Mouse (Mus musculus) spleen, adult 2 months (tissue): ENCODE measurements around the gene Fbrs. TPM values are rescaled to one million over a fixed set of nuclear protein-coding genes. Genes with fewer than 3 reads are reported as not detected.
"Not testable (repeated sequence)": the region's sequence is repeated elsewhere in the genome, so short reads cannot be mapped to it uniquely, and the experiment has no call there.

ENCODE experiments used
- DNase-seq, 2 experiments: peaks; one replicate each; pipeline versions ENCODE4 v3.0.0 to v3.0.0-alpha.2; 2012 to 2021; ENCODE audit warnings: low spot score in 2 of 2, low read depth in 1 of 2
- H3K27ac ChIP-seq: fragments of 200-500 bp; 2 replicates; pipeline ENCODE4 v1.5.1; 2012; ENCODE audit warnings: low read length, inconsistent platforms; ENCODE audit not compliant: insufficient read depth
- H3K27me3 ChIP-seq: fragments of 200-500 bp; 2 replicates; pipeline ENCODE4 v1.6.1; 2012; ENCODE audit warnings: mild to moderate bottlenecking, moderate library complexity, low read length, inconsistent platforms; ENCODE audit not compliant: control insufficient read depth, insufficient read depth
- H3K36me3 ChIP-seq: fragments of 200-500 bp; 2 replicates; pipeline ENCODE4 v1.6.1; 2012; ENCODE audit warnings: mild to moderate bottlenecking, low read length, inconsistent platforms; ENCODE audit not compliant: control insufficient read depth, insufficient read depth
- H3K4me1 ChIP-seq: fragments of 200-500 bp; 2 replicates; pipeline ENCODE4 v1.6.1; 2011; ENCODE audit warnings: inconsistent platforms; ENCODE audit not compliant: control insufficient read depth, insufficient read depth, insufficient read length
- H3K4me3 ChIP-seq: fragments of 200-500 bp; 2 replicates; pipeline ENCODE4 v1.5.1; 2011; ENCODE audit warnings: mild to moderate bottlenecking, inconsistent platforms; ENCODE audit not compliant: insufficient read depth, insufficient read length; ENCODE audit errors: extremely low read depth
- CTCF ChIP-seq: fragments of 200-500 bp; IDR thresholded peaks from 2 replicates; pipeline ENCODE4 v1.5.1; 2011; ENCODE audit warnings: mild to moderate bottlenecking, inconsistent platforms; ENCODE audit not compliant: insufficient read depth, insufficient read length, insufficient replicate concordance; ENCODE audit errors: extremely low read depth
- POLR2A ChIP-seq: fragments of 200-500 bp; IDR thresholded peaks from 2 replicates; pipeline ENCODE4 v1.6.1; 2011; ENCODE audit warnings: low read depth, low read length, inconsistent platforms
- WGBS: fragments of 180-500 bp; shearing (Covaris S2); methylation state at CpG from one replicate; pipeline ENCODE4 v1.1.7; 2018; 5-methylcytosine and 5-hydroxymethylcytosine counted together
- polyA plus RNA-seq: library from polyadenylated mRNA; depleted of rRNA; stranded (reverse); fragments of >200 nt; gene quantifications from 2 replicates; pipeline ENCODE4 v1.2.3, GENCODE M21; 2012

Gene Fbrs
- polyA plus RNA-seq, 1 experiment = 61.0 TPM

DNA sequence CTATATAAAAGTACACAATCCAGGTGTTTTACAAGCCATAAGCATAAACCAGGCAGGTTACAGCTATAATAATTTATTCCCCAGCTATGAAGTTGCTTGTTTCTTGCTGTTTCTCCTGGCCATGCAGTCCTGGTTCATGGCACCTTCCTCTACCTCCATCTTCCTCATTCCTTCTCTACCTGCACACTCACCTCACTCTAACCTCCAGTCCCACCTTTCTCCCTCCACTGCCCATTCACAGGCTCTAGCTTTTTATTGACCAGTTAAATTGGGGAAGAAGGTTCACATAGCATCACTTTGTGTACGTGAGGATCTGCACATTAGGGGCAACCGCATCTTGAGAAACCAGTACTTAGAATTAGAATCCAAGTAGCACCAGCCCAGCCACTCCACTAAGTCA, 25.9 kb upstream of the Fbrs start:
- no peaks in the 10 kb centered on the region for H3K27me3 ChIP-seq
- H3K4me3 ChIP-seq = no peak overlapping the region
- H3K27ac ChIP-seq = no peak overlapping the region
- WGBS = 96% methylated on average over 2 of the region's 2 CpGs
- TF ChIP-seq CTCF (no peak), POLR2A (no peak)
- H3K4me1 ChIP-seq = 0 out of 2 replicates have a peak, but pooled peaks cover 5% of the 10 kb centered on the region
- peaks cover 10% of the 10 kb centered on the region for H3K36me3 ChIP-seq
- no peak for DNase-seq

DNA sequence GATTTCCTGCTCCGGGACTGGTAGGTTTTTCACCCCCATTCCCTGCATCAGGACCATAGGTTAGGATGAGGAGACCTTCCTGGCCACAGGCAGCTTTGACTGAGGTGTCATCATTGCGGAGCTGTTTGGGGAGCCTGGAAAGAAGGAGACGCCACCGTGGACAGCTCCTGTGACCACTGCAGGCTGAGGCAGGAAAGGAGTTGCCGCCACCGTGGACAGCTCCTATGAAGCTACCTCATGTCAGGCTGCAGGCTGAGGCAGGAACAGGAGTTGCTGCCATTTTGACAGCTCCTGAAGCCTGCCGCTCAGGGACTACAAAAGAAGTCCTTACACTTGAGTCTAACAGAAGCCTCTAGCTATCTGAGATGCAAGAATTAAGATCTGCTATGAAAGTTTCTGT, 24.1 kb upstream of the Fbrs start:
- DNase-seq = no peak
- 96% methylated on average over 7 of the region's 7 CpGs for WGBS
- Histone ChIP-seq H3K36me3 (peaks cover 10% of the 10 kb centered on the region), H3K27me3 (no peaks in the 10 kb centered on the region), H3K4me3 (no peak overlapping the region), H3K27ac (no peak overlapping the region), H3K4me1 (no peaks in the 10 kb centered on the region)
- TF ChIP-seq CTCF (no peak), POLR2A (no peak)

DNA sequence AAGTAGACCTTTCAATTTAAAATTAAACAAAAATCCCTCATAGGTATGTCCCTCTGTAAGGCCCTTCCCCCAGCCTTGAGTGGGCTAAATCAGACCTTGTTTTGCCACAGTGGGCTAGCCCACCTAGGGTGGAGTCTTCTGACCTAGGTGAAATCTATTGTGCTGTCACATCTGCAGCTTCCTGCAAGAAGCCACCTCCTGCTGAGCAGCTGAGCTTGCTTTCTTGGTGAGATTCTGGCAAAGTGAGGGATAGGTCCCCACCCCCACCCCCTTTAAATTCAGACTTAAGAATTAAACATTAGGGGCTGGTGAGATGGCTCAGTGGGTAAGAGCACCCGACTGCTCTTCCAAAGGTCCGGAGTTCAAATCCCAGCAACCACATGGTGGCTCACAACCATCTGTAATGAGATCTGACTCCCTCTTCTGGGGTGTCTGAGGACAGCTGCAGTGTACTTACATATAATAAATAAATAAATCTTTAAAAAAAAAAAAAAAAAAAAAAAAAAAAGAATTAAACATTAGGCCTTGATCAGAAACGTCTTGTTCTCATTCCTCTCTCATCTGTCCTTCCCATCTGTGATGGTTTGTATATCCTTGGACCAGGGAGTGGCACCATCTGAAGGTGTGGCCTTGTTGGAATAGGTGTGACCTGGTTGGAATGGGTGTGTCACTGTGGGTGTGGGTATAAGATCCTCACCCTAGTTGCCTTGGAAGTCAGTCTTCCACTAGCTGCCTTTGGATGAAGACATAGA, 20.5 kb upstream of the Fbrs start:
- peaks cover 11% of the 10 kb centered on the region for H3K36me3 ChIP-seq
- not testable (repeated sequence) for DNase-seq, H3K27me3 ChIP-seq, H3K4me1 ChIP-seq, H3K4me3 ChIP-seq, H3K27ac ChIP-seq
- 84% methylated on average over 3 of the region's 3 CpGs for WGBS

DNA sequence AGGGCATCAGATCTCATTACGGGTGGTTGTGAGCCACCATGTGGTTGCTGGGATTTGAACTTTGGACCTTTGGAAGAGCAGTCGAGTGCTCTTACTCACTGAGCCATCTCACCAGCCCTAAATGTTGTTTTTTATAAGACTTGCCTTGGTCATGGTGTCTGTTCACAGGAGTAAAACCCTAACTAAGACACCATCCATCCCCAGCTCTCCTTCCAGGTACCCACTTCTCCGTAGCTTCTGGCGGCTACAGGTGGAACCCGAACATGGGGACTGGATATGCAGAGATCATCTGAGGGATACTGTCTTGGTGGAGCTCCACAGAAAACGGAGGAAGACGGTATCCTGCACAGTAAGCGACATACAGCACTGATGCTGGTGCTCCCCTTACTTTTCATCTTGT, 19.7 kb upstream of the Fbrs start, which contains the start of gene Prr14:
Prr14 (plus strand) TSS at position 301 of the 400 bp plus-strand sequence.
- H3K4me1 ChIP-seq, H3K27ac ChIP-seq, H3K4me3 ChIP-seq, H3K27me3 ChIP-seq, DNase-seq: not testable (repeated sequence)
- peaks cover 11% of the 10 kb centered on the region for H3K36me3 ChIP-seq
- WGBS = 95% methylated on average over 8 of the region's 8 CpGs

DNA sequence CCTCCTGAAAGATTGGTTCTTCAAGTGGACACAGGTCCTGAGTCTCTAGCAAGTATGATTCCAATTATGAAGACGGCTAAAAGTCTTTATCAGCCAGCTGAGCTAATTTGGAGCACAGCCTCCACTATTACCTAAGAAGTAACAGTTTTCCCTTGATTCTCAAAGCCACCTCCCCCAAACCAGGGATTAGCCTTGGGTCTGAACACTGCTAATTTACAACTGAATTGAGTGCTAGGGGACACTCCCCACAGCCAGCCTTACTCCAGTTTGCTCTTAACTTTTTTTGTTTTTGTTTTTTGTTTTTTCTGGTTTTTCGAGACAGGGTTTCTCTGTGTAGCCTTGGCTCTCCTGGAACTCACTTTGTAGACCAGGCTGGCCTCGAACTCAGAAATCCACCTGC, 13.8 kb upstream of the Fbrs start:
- Histone ChIP-seq H3K36me3 (peaks cover 7% of the 10 kb centered on the region), H3K4me3 (no peak overlapping the region), H3K27me3 (no peaks in the 10 kb centered on the region), H3K4me1 (peaks cover 3% of the 10 kb centered on the region; the same call in 1 of the 2 replicates), H3K27ac (no peak overlapping the region)
- no peak for DNase-seq
- WGBS = 93% methylated on average over 3 of the region's 3 CpGs
- TF ChIP-seq CTCF (no peak), POLR2A (no peak)

DNA sequence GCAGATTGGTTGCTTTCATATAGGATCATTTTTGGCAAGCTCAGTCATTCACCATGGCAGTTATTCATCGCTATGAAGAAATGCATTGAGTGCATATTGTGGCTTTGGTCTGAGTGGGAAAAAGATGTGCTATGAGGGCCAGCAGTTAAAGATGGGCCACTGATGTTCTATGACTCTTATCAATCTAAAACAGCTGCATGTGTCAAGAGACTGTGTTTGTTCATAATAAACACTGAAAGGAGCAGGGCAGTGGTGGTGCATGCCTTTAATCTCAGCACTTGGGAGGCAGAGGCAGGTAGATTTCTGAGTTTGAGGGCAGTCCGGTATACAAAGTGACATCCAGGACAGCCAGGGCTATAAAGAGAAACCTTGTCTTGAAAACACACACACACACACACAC, 13.3 kb upstream of the Fbrs start:
- H3K4me3 ChIP-seq, H3K27me3 ChIP-seq, DNase-seq, H3K27ac ChIP-seq, H3K36me3 ChIP-seq, H3K4me1 ChIP-seq: not testable (repeated sequence)
- WGBS = 90% methylated on average over 2 of the region's 2 CpGs

DNA sequence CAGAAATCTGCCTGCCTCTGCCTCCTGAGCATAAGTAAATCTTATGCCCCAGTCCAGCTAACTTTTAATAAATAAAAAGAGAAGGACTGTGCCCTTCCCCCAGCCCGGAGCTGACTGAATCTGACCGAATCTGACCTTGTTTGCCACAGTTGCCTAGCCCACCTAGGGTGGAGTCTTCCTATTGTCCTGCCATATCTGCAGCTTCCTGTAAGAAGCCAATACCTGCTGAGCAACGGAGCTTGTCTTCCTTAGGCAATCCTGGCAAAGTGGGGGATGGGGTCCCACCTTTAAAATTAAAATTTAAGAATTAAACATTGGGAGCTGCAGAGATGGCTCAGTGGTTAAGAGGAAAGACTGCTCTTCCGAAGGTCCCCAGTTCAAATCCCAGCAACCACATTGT, 12.4 kb upstream of the Fbrs start:
- Histone ChIP-seq H3K4me3 (no peak overlapping the region), H3K27ac (no peak overlapping the region), H3K27me3 (no peaks in the 10 kb centered on the region), H3K36me3 (peaks cover 4% of the 10 kb centered on the region), H3K4me1 (peaks cover 4% of the 10 kb centered on the region; the same call in 1 of the 2 replicates)
- 93% methylated on average over 4 of the region's 4 CpGs for WGBS
- TF ChIP-seq POLR2A (no peak), CTCF (no peak)
- DNase-seq = no peak
